Mouse (Mus musculus) lung, postnatal 0 days (tissue): ENCODE results near the gene Eya2. TPM values are rescaled to one million over a fixed set of nuclear protein-coding genes. Genes with fewer than 3 reads are reported as not detected.

Source experiments
- ATAC-seq: fragments of 200-750 bp; cut with Nextera tagmentation; 2 replicates; pipeline ENCODE4 v1.8.0; 2017; ENCODE audit warnings: moderate library complexity
- DNase-seq: peaks from one replicate; pipeline ENCODE4 v3.0.0-alpha.2; 2016; ENCODE audit warnings: low spot score
- H3K27ac ChIP-seq: fragments of 300-500 bp; sonication (generic); 2 replicates; pipeline ENCODE4 v1.5.1; 2014; ENCODE audit warnings: antibody characterized with exemption, mild to moderate bottlenecking, low read length, mixed read lengths
- H3K27me3 ChIP-seq: fragments of 300-500 bp; sonication (generic); replicated peaks from 2 replicates; pipeline ENCODE4 v1.6.1; 2014; ENCODE audit warnings: low read length, mixed read lengths; ENCODE audit not compliant: insufficient read depth
- H3K36me3 ChIP-seq: fragments of 300-500 bp; sonication (generic); 2 replicates; pipeline ENCODE4 v1.6.1; 2014; ENCODE audit warnings: low read length, mixed read lengths; ENCODE audit not compliant: insufficient read depth
- H3K4me1 ChIP-seq: fragments of 300-500 bp; sonication (generic); 2 replicates; pipeline ENCODE4 v1.6.1; 2014; ENCODE audit warnings: antibody characterized with exemption, low read depth, low read length, mixed read lengths; ENCODE audit not compliant: insufficient read depth
- H3K4me2 ChIP-seq: fragments of 300-500 bp; sonication (generic); replicated peaks from 2 replicates; pipeline ENCODE4 v1.6.1; 2014; ENCODE audit warnings: low read depth, mild to moderate bottlenecking, low read length, moderate library complexity, mixed read lengths
- H3K4me3 ChIP-seq: fragments of 300-500 bp; sonication (generic); 2 replicates; pipeline ENCODE4 v1.5.1; 2014; ENCODE audit warnings: low read depth, low read length
- H3K9ac ChIP-seq: fragments of 300-500 bp; sonication (generic); replicated peaks from 2 replicates; pipeline ENCODE4 v1.6.1; 2014; ENCODE audit warnings: low read depth, mild to moderate bottlenecking
- H3K9me3 ChIP-seq: fragments of 300-500 bp; sonication (generic); 2 replicates; pipeline ENCODE4 v1.6.1; 2016; ENCODE audit warnings: low read length, mixed read lengths
- CTCF ChIP-seq: IDR thresholded peaks from 2 replicates; pipeline ENCODE4 v1.5.1; 2016; ENCODE audit warnings: antibody characterized with exemption, mild to moderate bottlenecking
- EP300 ChIP-seq: IDR thresholded peaks from 2 replicates; pipeline ENCODE4 v1.6.1; 2016; ENCODE audit warnings: antibody characterized with exemption, mild to moderate bottlenecking, control low read depth
- WGBS: fragments of 180-500 bp; shearing (Covaris S2); extraction: QIAGEN DNeasy Blood & Tissue Kit; methylation state at CpG from one replicate; pipeline ENCODE4 v1.1.7; 2014; 5-methylcytosine and 5-hydroxymethylcytosine counted together
- polyA plus RNA-seq: library from polyadenylated mRNA; unstranded; fragments of >200 nt; fragmentation: Nextera tagmentation; extraction: Ambion mirVana; gene quantifications from 2 replicates; pipeline ENCODE4 v1.2.1, GENCODE M21; 2015

Eya2 gene
- polyA plus RNA-seq, 1 experiment from 2014 or later, result 27.8 TPM

- DNase-seq, result no peak
- no peaks in the 10 kb centered on the region for H3K4me1 ChIP-seq
- TF ChIP-seq CTCF, result no peak
- TF ChIP-seq EP300, result no peak
- H3K9ac ChIP-seq, result no peak overlapping the region
- no peak overlapping the region for H3K4me3 ChIP-seq
- H3K27ac ChIP-seq, result no peak overlapping the region
- no peak overlapping the region for H3K4me2 ChIP-seq
- H3K9me3 ChIP-seq, result no peaks in the 10 kb centered on the region
- H3K27me3 ChIP-seq, result no peaks in the 10 kb centered on the region
- WGBS, result 95% methylated on average over 12 of the region's 12 CpGs
- peaks cover 40% of the 10 kb centered on the region for H3K36me3 ChIP-seq
- no peak for ATAC-seq
These were observed 213.5 kb downstream of the Eya2 start for GRCm38 (mm10) chr2:165808179-165808975.

GRCm38 (mm10) chr2:165809091-165809490, 214.3 kb downstream of the Eya2 start:
- no peaks in the 10 kb centered on the region for H3K9me3 ChIP-seq
- 92% methylated on average over 5 of the region's 5 CpGs for WGBS
- H3K4me1 ChIP-seq, result no peaks in the 10 kb centered on the region
- H3K4me3 ChIP-seq, result no peak overlapping the region
- peaks cover 45% of the 10 kb centered on the region for H3K36me3 ChIP-seq
- TF ChIP-seq EP300, result no peak
- TF ChIP-seq CTCF, result no peak
- ATAC-seq (no peak), DNase-seq (no peak)
- no peaks in the 10 kb centered on the region for H3K27me3 ChIP-seq
- no peak overlapping the region for H3K27ac ChIP-seq
- H3K9ac ChIP-seq, result no peak overlapping the region
- no peak overlapping the region for H3K4me2 ChIP-seq

GRCm38 (mm10) chr2:165809901-165810477, 215.2 kb downstream of the Eya2 start:
- H3K9ac ChIP-seq, result no peak overlapping the region
- H3K36me3 ChIP-seq, result peaks cover 41% of the 10 kb centered on the region
- DNase-seq, result no peak
- no peaks in the 10 kb centered on the region for H3K9me3 ChIP-seq
- no peak for TF ChIP-seq CTCF
- no peak for TF ChIP-seq EP300
- no peaks in the 10 kb centered on the region for H3K27me3 ChIP-seq
- no peak overlapping the region for H3K4me2 ChIP-seq
- H3K4me1 ChIP-seq, result no peaks in the 10 kb centered on the region
- H3K4me3 ChIP-seq, result no peak overlapping the region
- ATAC-seq, result no peak
- 89% methylated on average over 5 of the region's 5 CpGs for WGBS
- H3K27ac ChIP-seq, result no peak overlapping the region

GRCm38 (mm10) chr2:165811536-165811935, 216.7 kb downstream of the Eya2 start:
- H3K9ac ChIP-seq, result no peak overlapping the region
- ATAC-seq, result no peak; the same call in 1 of the 2 replicates
- WGBS, result 57% methylated on average over 5 of the region's 5 CpGs
- H3K27me3 ChIP-seq, result no peaks in the 10 kb centered on the region
- no peak overlapping the region for H3K27ac ChIP-seq
- no peaks in the 10 kb centered on the region for H3K4me1 ChIP-seq
- no peak overlapping the region for H3K4me3 ChIP-seq
- no peak for DNase-seq
- peak; percentile 86 for TF ChIP-seq CTCF
- no peak for TF ChIP-seq EP300
- no peaks in the 10 kb centered on the region for H3K9me3 ChIP-seq
- H3K4me2 ChIP-seq, result no peak overlapping the region
- H3K36me3 ChIP-seq, result peaks cover 39% of the 10 kb centered on the region

GRCm38 (mm10) chr2:165812889-165813288, 218.1 kb downstream of the Eya2 start:
- H3K4me2 ChIP-seq, result no peak overlapping the region
- WGBS, result 62% methylated on average over 8 of the region's 8 CpGs
- H3K4me1 ChIP-seq, result no peaks in the 10 kb centered on the region
- H3K9me3 ChIP-seq, result no peaks in the 10 kb centered on the region
- ATAC-seq, result no peak
- DNase-seq, result no peak
- H3K36me3 ChIP-seq, result peaks cover 32% of the 10 kb centered on the region
- no peak for TF ChIP-seq CTCF
- TF ChIP-seq EP300, result no peak
- no peaks in the 10 kb centered on the region for H3K27me3 ChIP-seq
- no peak overlapping the region for H3K4me3 ChIP-seq
- H3K9ac ChIP-seq, result no peak overlapping the region
- H3K27ac ChIP-seq, result no peak overlapping the region

GRCm38 (mm10) chr2:165815103-165815880, 220.5 kb downstream of the Eya2 start:
- WGBS, result 88% methylated on average over 25 of the region's 28 CpGs
- peaks cover 17% of the 10 kb centered on the region; the same call in 1 of the 2 replicates for H3K36me3 ChIP-seq

More at GRCm38 (mm10) chr2:165815103-165815880, 220.5 kb downstream of the Eya2 start:
- H3K9me3 ChIP-seq, result no peaks in the 10 kb centered on the region
- ATAC-seq, result no peak
- no peak for DNase-seq
- no peak overlapping the region for H3K4me3 ChIP-seq
- H3K27me3 ChIP-seq, result no peaks in the 10 kb centered on the region
- no peak overlapping the region for H3K9ac ChIP-seq
- H3K4me2 ChIP-seq, result no peak overlapping the region
- H3K27ac ChIP-seq, result no peak overlapping the region
- H3K4me1 ChIP-seq, result no peaks in the 10 kb centered on the region
- TF ChIP-seq EP300 (no peak), CTCF (no peak)
